13 mouse cellular contexts compared by ENCODE assay signal in the genomic region with DNA sequence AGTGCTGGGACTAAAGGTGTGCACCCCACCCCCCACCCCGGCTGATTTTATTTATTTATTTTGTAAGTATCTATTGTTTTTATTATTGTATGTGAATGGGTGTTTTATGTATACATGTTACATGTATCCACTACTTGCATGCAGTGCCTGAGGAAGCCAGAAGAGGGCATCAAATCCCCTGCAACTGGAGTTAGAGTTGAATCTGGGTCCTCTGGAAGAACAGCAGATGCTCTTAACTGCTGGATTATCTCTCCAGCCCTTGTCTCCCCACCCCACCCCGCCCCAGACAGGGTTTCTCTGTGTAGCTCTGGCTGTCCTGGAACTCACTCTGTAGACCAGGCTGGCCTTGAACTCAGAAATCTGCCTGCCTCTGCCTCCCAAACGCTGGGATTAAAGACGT. TPM values are rescaled to one million over a fixed set of nuclear protein-coding genes. Genes with fewer than 3 reads are reported as not detected.
DNase-seq lines count a peak whose midpoint lies in the region; ATAC-seq and TF ChIP-seq lines count a peak whose summit lies in the region.
"Had no signal": no experiment of that assay in that cellular context is flagged by ENCODE, and none has a peak within 500 bp of the region (broad histone marks: within the 10 kb centered on the region; RNA-seq: fewer than 3 reads in every experiment).

No protein-coding gene starts in this region.

- H3K36me3 ChIP-seq in E14TG2a.4 (ENCODE audit: insufficient read depth, low read length): peaks cover 11% of the 10 kb centered on the region
- no peaks in the 10 kb centered on the region for H3K36me3 ChIP-seq in stomach, postnatal 0 days (ENCODE audit: control insufficient read depth, insufficient read depth, low read length)
- H3K36me3 ChIP-seq: forebrain, embryonic 15.5 days; neural tube, embryonic 13.5 days had no signal

- H3K4me1 ChIP-seq in E14TG2a.4 (replicated peaks; ENCODE audit: low read depth, low read length): peaks cover 21% of the 10 kb centered on the region
- H3K4me1 ChIP-seq in stomach, postnatal 0 days (replicated peaks; ENCODE audit: control insufficient read depth, insufficient read depth): no peaks in the 10 kb centered on the region

- peak; percentile 28 for DNase-seq in kidney, postnatal 10 days
- DNase-seq in kidney, adult 11 months: no peak
- DNase-seq in ZHBTc4 (ENCODE audit: low read depth, low spot score): peak; percentile 76
- no peak for DNase-seq in stomach, postnatal 0 days (ENCODE audit: low spot score)
- no peak for DNase-seq in cerebellum, postnatal 36 days
- DNase-seq: adrenal gland, adult 2 months; heart, adult 11 months; layer of hippocampus, postnatal 36 days had no signal

- peaks cover 2% of the 10 kb centered on the region; the same call in 1 of the 2 replicates for H3K27me3 ChIP-seq in E14TG2a.4 (ENCODE audit: insufficient read depth, low read length)
- no peaks in the 10 kb centered on the region for H3K27me3 ChIP-seq in stomach, postnatal 0 days (ENCODE audit: control insufficient read depth, insufficient read depth, low read length)
- H3K27me3 ChIP-seq: forebrain, embryonic 15.5 days; midbrain, embryonic 12.5 days; neural tube, embryonic 13.5 days had no signal

- no peak overlapping the region for H3K4me3 ChIP-seq in E14TG2a.4 (replicated peaks; ENCODE audit: low read length)
- no peak overlapping the region for H3K4me3 ChIP-seq in stomach, postnatal 0 days (ENCODE audit: low read depth, low read length)
- H3K4me3 ChIP-seq: forebrain, embryonic 15.5 days; midbrain, embryonic 12.5 days; neural tube, embryonic 13.5 days had no signal

- H3K9me3 ChIP-seq in E14TG2a.4 (ENCODE audit: low read length): no peaks in the 10 kb centered on the region
- H3K9me3 ChIP-seq in stomach, postnatal 0 days (ENCODE audit: control insufficient read depth, low read length): no peaks in the 10 kb centered on the region
- H3K9me3 ChIP-seq: forebrain, embryonic 15.5 days; midbrain, embryonic 12.5 days; neural tube, embryonic 13.5 days had no signal

- peak; percentile 46 for TF ChIP-seq CTCF in E14TG2a.4 (conservative IDR thresholded peaks at IDR 0.05; ENCODE audit: low read length)
- peak; percentile 45 for TF ChIP-seq CTCF in stomach, postnatal 0 days (IDR thresholded peaks at IDR 0.05; ENCODE audit: low read depth)

- H3K27ac ChIP-seq in stomach, postnatal 0 days (replicated peaks): no peak overlapping the region
- H3K27ac ChIP-seq: forebrain, embryonic 15.5 days; midbrain, embryonic 12.5 days; neural tube, embryonic 13.5 days had no signal

- H3K4me2 ChIP-seq in stomach, postnatal 0 days (replicated peaks; ENCODE audit: low read depth): no peak overlapping the region
- H3K4me2 ChIP-seq: forebrain, embryonic 15.5 days; midbrain, embryonic 12.5 days; neural tube, embryonic 13.5 days had no signal

- WGBS in stomach, postnatal 0 days: 79% methylated on average over 4 of the region's 4 CpGs

- no peak for ATAC-seq in stomach, postnatal 0 days (ENCODE audit: low FRiP score, low TSS enrichment)
- ATAC-seq in frontal cortex, adult (ENCODE audit: low TSS enrichment): no peak
- ATAC-seq: forebrain, embryonic 15.5 days had no signal

- no peak for TF ChIP-seq EP300 in stomach, postnatal 0 days (optimal IDR thresholded peaks at IDR 0.05)

- H3K9ac ChIP-seq in stomach, postnatal 0 days (ENCODE audit: low read length): no peak overlapping the region
- H3K9ac ChIP-seq: forebrain, embryonic 15.5 days; midbrain, embryonic 12.5 days; neural tube, embryonic 13.5 days had no signal

RNA-seq across cellular contexts. Expression of a gene that starts 25.1 kb away (rescaled TPM):
- polyA plus RNA-seq in stomach, postnatal 0 days (2015; fragmentation: Nextera tagmentation; extraction: Ambion mirVana): 1.5 and 1.8 TPM in 2 replicates

RNA-seq across cellular contexts. Expression of a gene that starts 36.2 kb away (rescaled TPM):
- polyA plus RNA-seq in stomach, postnatal 0 days (2015; fragmentation: Nextera tagmentation; extraction: Ambion mirVana): 11.7 and 14.4 TPM in 2 replicates

RNA-seq across cellular contexts. Expression of a gene that starts 55.0 kb away (rescaled TPM):
- 46.0 and 47.7 TPM in 2 replicates for polyA plus RNA-seq in stomach, postnatal 0 days (2015; fragmentation: Nextera tagmentation; extraction: Ambion mirVana)

RNA-seq across cellular contexts. Expression of a gene that starts 58.0 kb away (rescaled TPM):
- polyA plus RNA-seq in stomach, postnatal 0 days (2015; fragmentation: Nextera tagmentation; extraction: Ambion mirVana): 6.6 and 6.9 TPM in 2 replicates

Comparison
In these comparisons a context has a peak if more than half of its experiments do, and no peak if none do; other contexts are left out.
1. DNase-seq: peak in kidney, postnatal 10 days (single experiment) and ZHBTc4 (single experiment); none in kidney, adult 11 months (single experiment), stomach, postnatal 0 days (single experiment) and cerebellum, postnatal 36 days (0 of 2).